Mouse (Mus musculus) heart, adult 11 months (tissue): ENCODE measurements around the gene Myh10.

Experiments
- DNase-seq: peaks from one replicate; pipeline ENCODE4 v3.0.0; 2022

Gene Myh10

GRCm38 (mm10) chr11:68864544-68865189, 173.3 kb downstream of the Myh10 start:
- DNase-seq = peak; percentile 99
